Mouse (Mus musculus) stomach, postnatal 0 days (tissue): ENCODE measurements around the gene Ak4.

Experiments
- CTCF ChIP-seq: IDR thresholded peaks from 2 replicates; pipeline ENCODE4 v1.5.1; 2016; ENCODE audit warnings: antibody characterized with exemption, low read depth, mild to moderate bottlenecking, moderate library complexity
- EP300 ChIP-seq: optimal IDR thresholded peaks from 2 replicates; pipeline ENCODE3; 2016; ENCODE audit warnings: antibody characterized with exemption

- no peak for TF ChIP-seq CTCF
- TF ChIP-seq EP300: no peak
These were observed 77.1 kb downstream of the Ak4 start for GRCm38 (mm10) chr4:101496188-101496533.
